Mouse (Mus musculus) urinary bladder, adult 18-20 months (tissue): ENCODE measurements at regions not wholly inside any gene's neighbourhood (a gene's known extent, or its start where the extent isn't known, plus 50 kb on each side); places are given as distances from the start of the nearest gene placed in this dataset.

Experiments
- DNase-seq, 2 experiments: peaks; one replicate each; pipeline ENCODE4 v3.0.0; 2022; ENCODE audit warnings: low spot score in 2 of 2, mixed read lengths in 2 of 2

GRCm38 (mm10) chr4:33687434-33687833, 237.0 kb upstream of the Cnr1 start:
- DNase-seq: no peak

DNA sequence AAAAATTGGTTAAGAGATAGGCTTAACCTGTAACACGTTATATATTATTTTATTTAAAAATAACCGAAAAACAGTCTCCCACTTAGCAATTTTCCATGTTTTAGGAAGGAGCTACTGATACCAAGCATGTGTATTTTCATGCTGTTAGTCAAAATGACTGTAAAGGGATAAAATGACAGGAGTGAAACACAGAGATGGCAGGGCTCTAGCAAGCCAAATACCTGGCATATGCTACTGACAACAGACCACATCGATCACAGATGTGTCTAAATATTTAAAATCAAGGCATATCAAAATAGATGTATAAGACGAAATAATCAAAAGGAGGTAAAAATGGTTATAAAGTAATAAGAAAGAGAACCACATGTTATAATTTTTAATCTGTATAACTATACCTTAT, 231.0 kb upstream of the Cnr1 start:
- no peak for DNase-seq

GRCm38 (mm10) chr4:33696969-33697368, 227.4 kb upstream of the Cnr1 start:
- no peak for DNase-seq

DNA sequence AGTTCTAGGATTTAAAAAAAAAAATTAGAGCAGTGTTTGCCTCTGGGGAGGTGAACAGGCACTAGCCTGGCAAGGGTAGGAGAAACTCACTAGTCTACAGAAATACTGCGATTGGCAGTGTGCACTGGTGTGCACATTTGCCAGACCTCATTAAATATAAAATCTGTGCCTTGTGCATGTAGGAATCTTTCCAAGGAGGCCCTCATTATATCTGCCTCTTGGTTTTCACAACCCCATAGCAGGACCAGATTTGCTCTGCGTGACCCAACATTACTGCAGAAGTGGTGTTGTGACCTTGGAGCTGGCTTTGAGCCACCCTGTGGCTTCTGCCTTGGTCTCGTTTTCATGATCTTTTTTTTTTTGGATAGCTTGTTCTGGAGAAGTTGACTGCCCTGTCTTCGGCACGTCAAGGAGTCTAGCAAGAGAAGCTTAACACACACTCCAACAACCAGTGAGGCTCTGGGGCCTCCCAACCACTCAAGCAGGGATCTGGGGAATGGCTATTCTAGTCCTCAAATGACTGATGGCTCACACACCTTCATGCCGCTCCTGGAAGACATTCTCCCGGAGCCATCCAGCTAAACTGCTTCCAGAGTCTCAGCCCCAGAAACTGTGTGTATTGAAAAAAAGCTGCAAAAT, 222.2 kb upstream of the Cnr1 start:
- no peak for DNase-seq

DNA sequence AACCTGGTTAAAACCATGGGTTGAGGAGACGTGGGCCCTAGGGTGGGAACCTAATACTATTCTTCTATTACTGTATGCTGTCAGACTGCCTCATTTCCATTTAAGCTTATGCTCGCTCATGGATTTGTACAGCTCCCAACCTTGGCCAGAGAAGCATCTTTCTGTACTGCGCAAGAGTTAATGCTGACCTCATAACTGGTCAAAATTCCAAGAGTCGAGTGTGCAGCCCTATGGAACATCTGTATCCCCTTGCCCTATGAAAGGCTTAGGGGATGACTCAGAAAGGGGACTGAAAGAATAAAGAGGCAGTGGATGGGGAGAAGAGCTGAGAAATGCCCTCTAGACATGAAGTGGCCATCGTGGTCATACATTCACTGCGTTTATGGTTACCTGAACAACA, 218.7 kb upstream of the Cnr1 start:
- no peak for DNase-seq

- DNase-seq: peak in 1 of 2 experiments; percentile 1
Measured at GRCm38 (mm10) chr4:33706785-33707184, 217.6 kb upstream of the Cnr1 start.

- no peak for DNase-seq
Measured at GRCm38 (mm10) chr4:33716475-33717117, 207.8 kb upstream of the Cnr1 start.

DNA sequence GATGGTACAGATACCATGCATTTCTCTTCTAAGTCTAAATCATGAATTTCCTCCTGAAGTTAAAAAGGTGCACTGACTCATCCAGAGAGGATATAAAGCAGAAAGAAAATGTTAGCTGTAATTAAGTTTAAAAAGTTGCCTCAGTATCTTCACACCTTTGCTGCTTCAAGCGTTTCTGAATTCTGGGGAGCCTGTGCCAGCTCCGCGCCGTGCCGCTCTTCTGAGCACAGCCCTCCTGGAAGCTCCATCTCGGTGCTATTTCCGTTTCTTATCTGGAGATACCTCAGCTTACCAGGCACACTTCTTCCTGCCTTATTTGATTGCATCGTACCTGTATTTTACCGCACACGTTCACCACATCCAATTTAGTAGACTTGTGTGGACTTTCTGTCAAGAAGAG, 203.4 kb upstream of the Cnr1 start:
- no peak for DNase-seq

DNA sequence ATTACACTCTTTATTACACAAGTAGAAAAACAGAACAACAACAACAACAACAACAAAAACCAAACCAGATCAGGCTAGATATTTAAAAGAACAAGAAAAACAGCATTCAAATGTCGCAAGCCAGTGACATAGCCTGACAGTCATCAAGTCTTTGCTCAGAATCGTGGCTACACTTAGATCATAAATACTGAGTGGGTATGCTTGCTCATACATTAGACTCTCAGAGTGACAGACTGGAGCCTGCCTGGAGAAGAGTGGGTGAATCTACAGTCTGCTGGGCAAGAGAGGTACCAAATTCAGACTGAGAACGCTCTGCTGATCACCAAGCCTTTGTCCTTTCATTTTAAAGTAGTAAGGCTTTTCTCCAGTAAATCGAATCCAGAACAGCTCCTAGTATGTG, 202.4 kb upstream of the Cnr1 start:
- DNase-seq: no peak

DNA sequence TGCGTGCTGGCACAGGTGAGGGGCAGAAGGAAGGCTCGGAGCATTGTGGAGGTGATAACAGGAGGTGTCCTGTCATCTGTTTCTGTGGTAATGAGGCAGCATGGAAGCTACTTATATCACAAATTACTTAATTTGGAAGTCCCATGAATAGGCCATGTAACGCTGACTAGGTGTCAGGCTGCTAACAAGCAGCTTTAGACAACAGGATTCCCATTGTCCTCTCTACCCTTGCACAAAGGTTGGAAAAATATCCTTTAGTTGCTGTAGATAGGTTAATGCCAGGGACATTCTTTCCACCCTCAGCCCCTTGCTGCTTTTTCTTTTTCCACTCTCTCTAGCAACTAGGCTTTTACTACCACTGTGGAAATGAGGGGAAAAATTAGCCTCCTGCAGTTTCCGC, 192.6 kb upstream of the Cnr1 start:
- no peak for DNase-seq

GRCm38 (mm10) chr4:33734923-33735322, 189.5 kb upstream of the Cnr1 start:
- DNase-seq: no peak

- no peak for DNase-seq
Measured at GRCm38 (mm10) chr4:33735442-33735966, 188.9 kb upstream of the Cnr1 start.

DNA sequence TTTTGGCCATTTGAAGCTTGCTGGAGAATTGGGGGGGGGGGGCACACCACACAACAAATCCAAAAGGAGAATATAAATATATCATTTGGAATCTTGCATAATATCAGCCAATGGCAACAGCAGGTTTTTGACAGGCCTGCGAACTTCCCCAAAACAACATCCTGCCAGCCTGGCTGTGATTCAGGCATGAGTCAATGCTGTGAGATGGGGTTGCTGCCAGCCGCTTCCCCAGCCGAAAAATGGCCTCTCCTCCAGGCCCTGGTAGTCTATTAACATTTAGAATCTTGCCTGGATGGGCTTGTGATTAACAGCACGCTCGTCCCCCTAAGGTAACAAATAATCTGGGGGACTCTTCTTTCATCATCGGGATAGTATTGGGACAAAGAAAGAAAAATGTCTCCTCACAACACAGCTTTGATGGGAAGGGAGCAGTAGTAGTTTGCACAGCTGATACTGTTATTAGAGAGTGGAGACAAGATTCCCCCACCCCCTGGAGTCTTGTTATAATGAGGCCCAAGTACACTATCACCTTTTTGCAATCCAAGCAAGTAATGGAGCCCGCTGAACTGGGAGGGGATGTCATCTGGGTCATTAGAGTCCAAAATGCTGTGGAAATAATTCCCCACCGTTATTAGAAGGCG, 188.2 kb upstream of the Cnr1 start:
- DNase-seq: peak in 1 of 2 experiments; percentile 9

- DNase-seq: no peak
Measured at GRCm38 (mm10) chr4:33737337-33737736, 187.1 kb upstream of the Cnr1 start.

- no peak for DNase-seq
Measured at GRCm38 (mm10) chr4:33737859-33738417, 186.5 kb upstream of the Cnr1 start.

- DNase-seq: no peak
Measured at GRCm38 (mm10) chr4:33739211-33739904, 185.0 kb upstream of the Cnr1 start.

GRCm38 (mm10) chr4:33740982-33741381, 183.4 kb upstream of the Cnr1 start:
- no peak for DNase-seq

DNA sequence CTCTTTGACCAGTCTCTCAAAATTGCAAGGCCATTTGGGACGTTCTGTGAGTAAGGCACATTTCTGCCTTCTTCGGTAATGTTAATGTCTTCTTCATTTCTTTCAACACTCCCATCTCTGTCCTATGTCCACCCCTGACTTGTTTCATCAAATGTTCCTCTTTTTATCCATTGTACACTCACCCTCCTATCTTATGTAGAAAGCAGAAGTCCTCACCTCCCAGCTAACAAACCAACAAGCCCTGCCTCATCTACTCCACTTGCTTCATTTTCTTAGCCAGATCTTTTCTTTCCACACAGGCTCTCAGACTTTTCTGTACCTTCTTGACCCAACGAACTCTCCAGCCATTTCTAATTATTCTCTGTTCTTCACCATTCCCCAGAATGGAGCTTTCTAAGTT, 179.2 kb upstream of the Cnr1 start:
- DNase-seq: no peak

GRCm38 (mm10) chr4:33747316-33747895, 177.0 kb upstream of the Cnr1 start:
- no peak for DNase-seq

DNA sequence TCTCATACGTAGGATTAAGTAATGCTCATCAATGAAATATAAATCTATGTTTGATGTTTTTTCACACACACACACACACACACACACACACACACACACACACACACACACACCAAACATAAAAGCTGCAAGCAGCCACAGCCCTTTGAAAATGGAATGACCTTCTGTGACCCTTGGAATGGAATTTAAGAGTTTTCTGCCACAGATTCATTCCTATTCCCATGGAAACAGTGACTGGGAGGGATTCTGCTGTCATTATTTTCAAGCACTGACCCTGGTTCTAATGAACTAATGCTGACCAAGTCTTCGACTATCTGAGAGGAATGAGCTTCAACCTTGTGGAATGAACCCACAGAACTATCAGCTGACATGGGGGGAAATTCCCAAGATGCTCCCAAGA, 156.7 kb upstream of the Cnr1 start:
- DNase-seq: no peak

GRCm38 (mm10) chr4:33786027-33786426, 138.4 kb upstream of the Cnr1 start:
- no peak for DNase-seq

DNA sequence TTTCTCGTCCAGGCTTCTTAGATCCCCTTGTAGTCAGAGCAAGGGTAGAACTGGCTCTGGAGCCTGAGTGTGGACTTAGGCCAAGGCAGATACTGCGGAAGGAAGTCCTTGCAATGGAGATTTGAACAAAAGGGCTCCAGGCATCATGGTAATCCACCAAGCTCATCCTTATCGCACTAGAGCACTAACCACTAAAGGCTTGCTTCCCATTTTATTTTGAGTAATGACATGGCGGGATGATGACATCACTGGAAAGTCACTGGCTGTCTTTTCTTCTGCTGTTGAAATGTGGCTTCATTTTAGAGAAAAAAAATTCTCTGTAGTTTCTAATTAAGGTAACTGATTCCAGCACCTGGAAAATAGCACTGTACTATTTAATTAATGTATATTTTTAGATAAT, 137.4 kb upstream of the Cnr1 start:
- DNase-seq: no peak
